Mouse (Mus musculus) E14TG2a.4 (cell line): ENCODE measurements around the gene Igf1r.

Experiments used
- CTCF ChIP-seq: conservative IDR thresholded peaks from 2 replicates; pipeline ENCODE4 v1.5.1; 2014; ENCODE audit warnings: low read length
- NANOG ChIP-seq: IDR thresholded peaks from 2 replicates; pipeline ENCODE4 v1.6.1; 2014; ENCODE audit warnings: borderline replicate concordance, low read length, mixed read lengths

GRCm38 (mm10) chr7:68122418-68122817 lies 169.8 kb downstream of the Igf1r start:
- TF ChIP-seq CTCF = no peak
- TF ChIP-seq NANOG = no peak
